Mouse (Mus musculus) yolk sac, embryonic 10.5 days (tissue): ENCODE measurements around the gene Plekha4.

Experiments
- DNase-seq: peaks from one replicate; pipeline ENCODE4 v3.0.0-alpha.2; 2017; ENCODE audit warnings: low spot score

Gene Plekha4

GRCm38 (mm10) chr7:45568601-45569473 lies 42.7 kb downstream of the Plekha4 start:
- no peak for DNase-seq

GRCm38 (mm10) chr7:45570103-45570741 lies 44.1 kb downstream of the Plekha4 start, which contains the start of gene Bcat2:
Gene Bcat2, plus strand, starts transcription at chr7:45570153.
- DNase-seq, result peak; percentile 55

GRCm38 (mm10) chr7:45571966-45572365 lies 45.8 kb downstream of the Plekha4 start:
- DNase-seq, result no peak

GRCm38 (mm10) chr7:45573954-45574353 lies 47.8 kb downstream of the Plekha4 start:
- DNase-seq, result no peak

GRCm38 (mm10) chr7:45574472-45575379 lies 48.6 kb downstream of the Plekha4 start:
- peak; percentile 78 for DNase-seq

- DNase-seq, result no peak
These were observed 59.8 kb downstream of the Plekha4 start for GRCm38 (mm10) chr7:45585923-45586322.

GRCm38 (mm10) chr7:45587631-45588592 lies 61.8 kb downstream of the Plekha4 start:
- no peak for DNase-seq

- DNase-seq, result peak; percentile 92
These were observed 63.0 kb downstream of the Plekha4 start for GRCm38 (mm10) chr7:45589173-45589572.

GRCm38 (mm10) chr7:45589898-45590297 lies 63.8 kb downstream of the Plekha4 start:
- DNase-seq, result no peak

GRCm38 (mm10) chr7:45590874-45591273 lies 64.7 kb downstream of the Plekha4 start:
- no peak for DNase-seq

- no peak for DNase-seq
These were observed 65.8 kb downstream of the Plekha4 start for GRCm38 (mm10) chr7:45591880-45592279.

GRCm38 (mm10) chr7:45593118-45593815 lies 67.1 kb downstream of the Plekha4 start:
- DNase-seq, result peak; percentile 58

- DNase-seq, result no peak
These were observed 69.0 kb downstream of the Plekha4 start for GRCm38 (mm10) chr7:45595176-45595575.

GRCm38 (mm10) chr7:45596107-45596506 lies 70.0 kb downstream of the Plekha4 start:
- no peak for DNase-seq

- no peak for DNase-seq
These were observed 70.9 kb downstream of the Plekha4 start for GRCm38 (mm10) chr7:45597013-45597412.

- no peak for DNase-seq
These were observed 71.4 kb downstream of the Plekha4 start for GRCm38 (mm10) chr7:45597527-45597926.

- peak; percentile 66 for DNase-seq
These were observed 73.1 kb downstream of the Plekha4 start for GRCm38 (mm10) chr7:45598960-45599879.
